Mouse (Mus musculus) cortical plate, adult 2 months (tissue): Measurements from ENCODE around the gene Tnpo2.

Experiments used
- CTCF ChIP-seq: fragments of 200-500 bp; IDR thresholded peaks from 2 replicates; pipeline ENCODE4 v1.5.1; 2011; ENCODE audit warnings: mild to moderate bottlenecking, control low read depth, low read length; ENCODE audit not compliant: insufficient read depth; ENCODE audit errors: extremely low read depth
- POLR2A ChIP-seq: fragments of 200-500 bp; IDR thresholded peaks from 2 replicates; pipeline ENCODE4 v1.6.1; 2011; ENCODE audit warnings: mild to moderate bottlenecking, low read length, control low read depth; ENCODE audit not compliant: insufficient read depth; ENCODE audit errors: extremely low read depth

GRCm38 (mm10) chr8:84995680-84996079, 41.0 kb upstream of the Tnpo2 start:
- TF ChIP-seq POLR2A (no peak), CTCF (no peak)
